Mouse (Mus musculus): ENCODE data around the gene Fgfr2. TPM values are rescaled to one million over a fixed set of nuclear protein-coding genes. Genes with fewer than 3 reads are reported as not detected.
A peak's percentile ranks its signal among the peaks of the same experiment; 100 is the strongest.
"Not testable (repeated sequence)": the region's sequence is repeated elsewhere in the genome, so short reads cannot be mapped to it uniquely, and the experiment has no call there.

Gene Fgfr2
- polyA plus RNA-seq, 1 experiment from 2014 or later, result 67.0 TPM

DNA sequence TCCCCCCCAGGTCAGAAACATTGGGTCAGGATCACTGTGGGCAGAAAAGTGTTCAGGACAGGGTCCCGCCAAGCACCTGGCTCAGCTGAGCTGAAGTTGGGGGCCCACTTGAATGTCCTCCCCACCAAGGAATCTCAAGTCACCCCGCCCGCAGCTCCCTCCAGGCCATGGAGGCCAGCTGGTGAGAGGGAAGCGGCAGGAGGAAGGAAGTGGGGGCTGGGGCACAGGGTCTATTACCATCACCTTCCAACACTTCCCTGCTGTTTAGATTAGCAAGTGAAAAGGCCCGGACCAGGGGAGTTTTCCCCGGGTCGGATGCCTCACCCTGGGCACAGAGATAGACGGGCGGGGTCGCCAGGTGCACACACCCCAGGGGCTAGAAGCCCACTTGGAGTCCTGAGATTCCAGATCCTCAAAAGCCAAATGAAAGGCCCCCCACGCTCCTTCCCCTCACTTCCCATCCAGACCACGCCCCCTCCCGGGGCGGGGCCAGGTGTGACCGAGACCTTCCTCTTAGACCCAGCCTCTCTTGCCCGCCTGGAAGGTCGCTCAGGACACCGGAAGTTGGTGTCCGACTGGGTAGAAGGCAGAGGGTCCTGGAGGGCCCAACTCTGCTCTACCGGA is 8.2 kb downstream of the Fgfr2 start:
- no peaks in the 10 kb centered on the region for H3K36me3 ChIP-seq
- 10% methylated on average over 20 of the region's 20 CpGs for WGBS
- peak overlapping the region; percentile 62 for H3K27ac ChIP-seq
- ATAC-seq, result peak; percentile 48; the same call in 1 of the 2 replicates
- 0 out of 2 replicates have a peak overlapping the region, but pooled peaks have one; percentile 2 for H3K9ac ChIP-seq
- peaks cover 63% of the 10 kb centered on the region for H3K4me1 ChIP-seq (replicated peaks)
- H3K4me3 ChIP-seq (replicated peaks), result peak overlapping the region; percentile 16; the same call in 1 of the 2 replicates
- no peaks in the 10 kb centered on the region for H3K9me3 ChIP-seq
- no peaks in the 10 kb centered on the region for H3K27me3 ChIP-seq (replicated peaks)
- H3K4me2 ChIP-seq (replicated peaks), result peak overlapping the region; percentile 55

DNA sequence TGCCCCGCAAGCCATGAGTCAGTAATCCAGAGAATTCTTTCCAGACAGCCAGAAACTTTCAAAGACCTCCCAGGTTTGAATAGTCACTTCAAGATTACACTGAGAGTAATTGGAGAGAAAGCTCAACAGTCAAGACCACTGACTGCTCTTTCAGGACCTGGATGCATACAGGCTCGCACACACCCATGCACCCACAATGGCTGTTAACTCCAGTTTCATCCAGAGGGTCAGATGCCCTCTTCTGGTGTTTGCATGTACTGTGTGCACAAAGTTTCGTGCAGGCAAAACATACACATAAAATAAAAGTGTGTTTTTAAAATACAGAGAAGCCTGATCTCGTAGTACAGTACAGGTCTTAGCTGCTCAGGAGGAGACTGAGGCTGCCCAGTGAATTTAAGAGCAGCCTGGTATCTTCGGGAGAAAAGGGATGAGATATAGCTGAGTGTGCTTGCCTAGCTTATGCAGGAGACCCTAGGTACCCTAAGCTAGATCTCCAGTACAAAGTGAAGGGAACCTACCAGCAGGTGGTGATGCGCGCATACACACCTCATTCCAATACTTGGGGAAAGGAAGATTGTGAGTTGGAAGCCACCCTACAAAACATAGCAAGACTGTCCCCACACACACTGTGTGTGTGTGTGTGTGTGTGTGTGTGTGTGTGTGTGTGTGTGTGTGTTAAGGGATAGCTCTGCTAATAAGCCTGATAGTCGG is 9.8 kb downstream of the Fgfr2 start:
- Histone ChIP-seq H3K27me3 (replicated peaks) (no peaks in the 10 kb centered on the region), H3K9me3 (no peaks in the 10 kb centered on the region), H3K27ac (peak overlapping the region; percentile 77), H3K36me3 (no peaks in the 10 kb centered on the region), H3K9ac (no peak overlapping the region), H3K4me1 (replicated peaks) (peaks cover 69% of the 10 kb centered on the region), H3K4me2 (replicated peaks) (peak overlapping the region; percentile 3; the same call in 1 of the 2 replicates), H3K4me3 (replicated peaks) (no peak overlapping the region)
- 69% methylated on average over 8 of the region's 8 CpGs for WGBS
- no peak for ATAC-seq

DNA sequence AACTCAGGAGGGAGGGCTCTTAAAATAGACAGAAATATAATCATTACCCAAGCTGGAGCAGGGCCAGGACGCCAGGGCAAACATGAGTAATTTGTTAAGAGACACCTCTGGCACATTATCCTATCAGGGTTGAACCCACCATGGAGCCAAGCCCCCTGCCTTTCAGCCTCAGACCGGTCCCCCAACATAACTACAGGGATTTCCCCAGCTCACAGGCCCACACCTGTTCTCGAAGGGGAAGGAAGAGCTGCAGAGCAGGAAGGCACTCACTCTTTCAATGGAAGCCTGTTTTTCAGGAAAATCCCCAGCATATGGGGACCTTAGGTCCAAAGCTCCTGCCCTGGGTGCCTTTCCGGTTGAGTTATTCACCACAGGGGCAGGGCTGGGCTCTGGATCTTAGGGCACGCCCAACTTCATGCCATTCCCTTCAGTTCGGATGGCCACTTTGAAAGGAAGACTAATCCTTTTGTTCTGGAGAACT is 10.8 kb downstream of the Fgfr2 start:
- Histone ChIP-seq H3K4me1 (replicated peaks) (peaks cover 64% of the 10 kb centered on the region), H3K9ac (no peak overlapping the region), H3K4me2 (replicated peaks) (peak overlapping the region; percentile 3; the same call in 1 of the 2 replicates), H3K36me3 (no peaks in the 10 kb centered on the region), H3K4me3 (replicated peaks) (no peak overlapping the region), H3K9me3 (no peaks in the 10 kb centered on the region), H3K27ac (peak overlapping the region; percentile 77), H3K27me3 (replicated peaks) (no peaks in the 10 kb centered on the region)
- peak; percentile 55 for ATAC-seq
- 31% methylated on average over 6 of the region's 6 CpGs for WGBS

DNA sequence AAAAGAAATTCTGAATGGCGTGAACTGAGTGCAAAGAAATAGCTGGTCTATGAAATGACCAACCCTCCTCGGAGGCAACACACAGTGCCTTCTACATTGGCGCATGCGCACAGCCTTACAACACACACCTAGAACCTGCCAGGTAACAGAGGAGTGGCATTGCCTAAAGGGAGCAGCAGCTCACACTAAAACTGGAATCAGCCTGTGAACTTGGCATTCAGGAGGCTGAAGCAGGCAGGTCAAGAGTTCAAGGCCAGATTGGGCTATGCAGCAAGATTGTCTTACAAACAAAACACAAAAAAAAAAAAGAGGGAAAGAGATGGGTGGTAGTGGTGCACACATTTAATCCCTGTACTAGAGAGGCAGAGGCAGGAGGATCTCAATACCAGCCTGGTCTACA is 13.7 kb downstream of the Fgfr2 start:
- H3K4me2 ChIP-seq (replicated peaks), result no peak overlapping the region
- 95% methylated on average over 4 of the region's 4 CpGs for WGBS
- peaks cover 49% of the 10 kb centered on the region for H3K4me1 ChIP-seq (replicated peaks)

DNA sequence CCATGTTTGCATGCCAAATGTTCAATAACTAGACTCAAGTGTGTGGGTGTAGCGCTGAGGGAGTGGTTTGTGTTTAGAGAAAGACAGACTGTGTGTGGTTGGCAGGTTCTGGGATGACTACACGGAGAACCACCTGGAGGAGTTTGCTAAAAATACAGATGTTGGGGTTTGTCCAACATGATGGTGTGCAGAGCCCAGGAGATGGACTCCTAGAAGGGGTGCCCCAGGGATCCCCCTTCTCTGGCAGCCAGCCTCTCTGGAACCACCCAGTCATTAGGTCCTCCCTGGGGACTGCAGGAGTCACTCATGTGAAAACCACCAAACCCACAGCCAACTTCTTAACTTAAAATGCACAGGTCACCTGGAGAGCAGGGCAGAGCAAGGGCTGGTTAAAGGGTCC is 14.5 kb downstream of the Fgfr2 start:
- H3K4me1 ChIP-seq (replicated peaks), result peaks cover 42% of the 10 kb centered on the region
- ATAC-seq, result no peak

More for the DNA sequence above, 13.7 kb downstream of the Fgfr2 start:
- Histone ChIP-seq H3K27ac (no peak overlapping the region), H3K9me3 (no peaks in the 10 kb centered on the region), H3K4me3 (replicated peaks) (no peak overlapping the region), H3K36me3 (no peaks in the 10 kb centered on the region), H3K9ac (no peak overlapping the region), H3K27me3 (replicated peaks) (no peaks in the 10 kb centered on the region)
- ATAC-seq, result no peak

DNA sequence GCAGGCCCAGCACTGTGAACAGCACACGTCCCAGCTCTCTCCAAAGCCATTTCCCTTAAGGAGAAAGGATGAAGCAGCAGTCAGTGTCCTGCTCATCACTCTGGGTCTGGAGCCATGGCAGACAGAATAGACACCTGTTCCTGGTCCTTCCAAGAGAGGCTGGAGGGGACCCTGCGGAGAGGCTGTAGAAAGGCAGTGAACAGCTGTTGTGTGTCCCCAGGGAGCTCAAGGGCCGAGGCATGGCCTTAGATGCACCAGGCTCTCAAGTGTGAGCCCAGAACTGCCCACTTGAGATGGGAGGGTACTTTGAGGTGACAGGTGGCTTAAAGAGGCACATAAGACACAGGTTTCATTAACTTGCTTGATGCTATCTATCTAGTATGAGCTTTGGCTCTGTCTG is 20.6 kb downstream of the Fgfr2 start:
- Histone ChIP-seq H3K4me3 (replicated peaks) (no peak overlapping the region), H3K4me2 (replicated peaks) (no peak overlapping the region), H3K9me3 (no peaks in the 10 kb centered on the region), H3K36me3 (no peaks in the 10 kb centered on the region), H3K9ac (no peak overlapping the region), H3K4me1 (replicated peaks) (peaks cover 28% of the 10 kb centered on the region), H3K27ac (no peak overlapping the region), H3K27me3 (replicated peaks) (no peaks in the 10 kb centered on the region)
- 62% methylated on average over 3 of the region's 3 CpGs for WGBS
- no peak for ATAC-seq

More for the DNA sequence above, 14.5 kb downstream of the Fgfr2 start:
- no peak overlapping the region for H3K27ac ChIP-seq
- WGBS, result 72% methylated on average over 2 of the region's 2 CpGs
- H3K27me3 ChIP-seq (replicated peaks), result no peaks in the 10 kb centered on the region
- no peaks in the 10 kb centered on the region for H3K9me3 ChIP-seq
- H3K9ac ChIP-seq, result no peak overlapping the region
- H3K4me2 ChIP-seq (replicated peaks), result no peak overlapping the region
- H3K4me3 ChIP-seq (replicated peaks), result no peak overlapping the region
- no peaks in the 10 kb centered on the region for H3K36me3 ChIP-seq

DNA sequence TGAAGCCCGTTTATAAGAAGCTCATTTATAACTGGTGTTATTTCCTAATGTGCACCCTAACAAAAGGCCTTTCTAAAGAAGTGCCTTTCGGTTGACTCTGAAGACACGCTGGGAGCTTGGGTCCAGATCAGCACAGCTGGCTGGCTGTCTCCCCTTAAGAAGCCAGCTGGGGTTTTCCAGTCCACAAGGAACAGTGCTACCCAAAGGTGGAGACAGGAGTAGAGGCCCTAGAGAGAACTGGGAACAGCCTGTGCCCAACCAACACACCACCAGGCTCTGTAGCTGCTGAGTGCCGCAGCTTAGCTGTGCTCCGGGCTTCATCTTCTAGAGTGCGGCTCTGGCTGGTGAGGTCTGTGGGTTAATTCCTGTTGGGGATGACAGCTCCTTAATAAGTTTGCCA is 22.1 kb downstream of the Fgfr2 start:
- H3K4me3 ChIP-seq (replicated peaks), result no peak overlapping the region
- no peak for ATAC-seq
- peaks cover 25% of the 10 kb centered on the region for H3K4me1 ChIP-seq (replicated peaks)
- H3K27ac ChIP-seq, result no peak overlapping the region
- H3K4me2 ChIP-seq (replicated peaks), result no peak overlapping the region
- 83% methylated on average over 6 of the region's 6 CpGs for WGBS
- H3K36me3 ChIP-seq, result no peaks in the 10 kb centered on the region
- H3K27me3 ChIP-seq (replicated peaks), result no peaks in the 10 kb centered on the region
- no peaks in the 10 kb centered on the region for H3K9me3 ChIP-seq
- no peak overlapping the region for H3K9ac ChIP-seq

DNA sequence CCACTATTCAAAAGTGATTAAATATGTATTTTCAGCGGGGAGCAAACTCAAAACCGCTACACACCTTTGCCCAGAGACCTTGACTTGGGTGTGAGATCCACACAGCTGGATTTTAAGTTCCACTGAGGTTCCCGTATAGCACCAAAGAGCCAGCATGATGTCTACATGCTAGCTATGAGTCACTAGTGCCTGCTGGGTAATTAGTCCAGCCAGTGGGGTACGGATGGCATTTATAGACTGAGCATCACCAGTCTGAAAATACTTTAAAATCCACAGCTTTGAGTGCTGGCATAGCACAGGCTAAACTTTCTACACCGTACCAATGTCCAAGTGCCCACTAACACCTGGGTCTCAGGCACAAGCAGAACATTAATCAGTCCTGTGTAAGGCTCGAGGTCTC is 23.0 kb downstream of the Fgfr2 start:
- ATAC-seq, result no peak
- H3K4me2 ChIP-seq (replicated peaks), result no peak overlapping the region
- H3K4me3 ChIP-seq (replicated peaks), result no peak overlapping the region
- H3K9ac ChIP-seq, result no peak overlapping the region
- no peaks in the 10 kb centered on the region for H3K36me3 ChIP-seq
- peaks cover 24% of the 10 kb centered on the region for H3K4me1 ChIP-seq (replicated peaks)
- WGBS, result 75% methylated on average over 6 of the region's 6 CpGs
- H3K27me3 ChIP-seq (replicated peaks), result no peaks in the 10 kb centered on the region
- H3K27ac ChIP-seq, result no peak overlapping the region
- H3K9me3 ChIP-seq, result no peaks in the 10 kb centered on the region

DNA sequence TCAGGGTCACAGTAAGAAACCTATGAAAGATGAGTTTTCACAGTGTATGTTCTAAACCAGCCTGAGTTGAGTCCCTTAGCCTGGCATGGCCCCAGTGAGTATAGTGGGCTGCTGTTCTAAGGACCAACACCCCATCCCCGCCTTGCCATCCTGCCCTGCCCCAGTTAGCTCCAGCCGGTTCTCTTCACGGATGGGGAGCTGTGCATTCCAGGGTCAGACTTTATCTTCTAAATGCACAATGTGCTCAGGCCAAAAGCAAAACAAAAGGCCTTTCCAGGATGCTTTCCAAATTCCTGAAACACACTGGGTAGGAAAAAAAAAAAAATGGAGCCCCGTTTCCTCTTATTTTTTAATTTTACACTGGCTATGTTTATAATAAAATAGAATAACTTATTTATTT is 23.9 kb downstream of the Fgfr2 start:
- no peak overlapping the region for H3K9ac ChIP-seq
- ATAC-seq, result no peak
- H3K27me3 ChIP-seq (replicated peaks), result no peaks in the 10 kb centered on the region
- no peaks in the 10 kb centered on the region for H3K36me3 ChIP-seq
- peaks cover 24% of the 10 kb centered on the region for H3K4me1 ChIP-seq (replicated peaks)
- no peaks in the 10 kb centered on the region for H3K9me3 ChIP-seq
- 0 out of 2 replicates have a peak overlapping the region, but pooled peaks have one; percentile 48 for H3K27ac ChIP-seq
- WGBS, result 39% methylated on average over 4 of the region's 4 CpGs
- no peak overlapping the region for H3K4me3 ChIP-seq (replicated peaks)
- H3K4me2 ChIP-seq (replicated peaks), result no peak overlapping the region

DNA sequence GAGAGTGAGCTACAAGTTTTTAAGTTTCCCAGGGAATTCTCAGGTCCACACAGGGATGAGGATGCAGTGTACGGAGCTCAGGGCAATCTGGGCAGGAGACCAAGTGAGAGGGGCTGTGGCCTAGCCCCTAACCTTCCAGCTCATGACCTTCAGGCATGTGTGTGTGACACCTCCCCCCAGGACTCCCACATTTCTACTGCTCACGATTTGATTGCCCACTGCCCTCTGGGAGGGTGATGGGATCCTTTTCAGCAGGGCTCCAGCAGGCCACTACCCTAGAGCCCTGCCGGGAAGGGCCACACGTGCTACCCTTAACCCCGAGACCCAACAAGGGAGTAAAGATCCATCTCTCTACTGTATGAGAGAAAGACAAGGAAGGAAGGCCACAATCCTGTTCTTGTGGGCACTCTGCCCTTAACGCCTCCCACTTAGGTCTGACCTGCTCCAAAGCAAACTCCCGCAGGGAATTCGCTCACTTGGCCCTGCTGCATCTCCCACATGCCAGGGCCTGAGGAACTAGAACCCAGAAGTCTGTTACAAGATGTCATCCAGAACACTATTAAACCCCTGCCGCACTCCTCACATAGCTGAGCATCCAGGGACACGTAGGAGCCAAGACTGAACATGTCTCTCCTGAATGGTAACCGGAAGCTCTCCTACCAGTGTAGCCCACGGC is 24.9 kb downstream of the Fgfr2 start:
- Histone ChIP-seq H3K9me3 (no peaks in the 10 kb centered on the region), H3K36me3 (0 out of 2 replicates have a peak, but pooled peaks cover 1% of the 10 kb centered on the region), H3K27ac (0 out of 2 replicates have a peak overlapping the region, but pooled peaks have one; percentile 48), H3K4me1 (replicated peaks) (peaks cover 24% of the 10 kb centered on the region), H3K9ac (no peak overlapping the region), H3K4me3 (replicated peaks) (no peak overlapping the region), H3K27me3 (replicated peaks) (no peaks in the 10 kb centered on the region), H3K4me2 (replicated peaks) (no peak overlapping the region)
- WGBS, result 82% methylated on average over 12 of the region's 12 CpGs
- no peak for ATAC-seq

DNA sequence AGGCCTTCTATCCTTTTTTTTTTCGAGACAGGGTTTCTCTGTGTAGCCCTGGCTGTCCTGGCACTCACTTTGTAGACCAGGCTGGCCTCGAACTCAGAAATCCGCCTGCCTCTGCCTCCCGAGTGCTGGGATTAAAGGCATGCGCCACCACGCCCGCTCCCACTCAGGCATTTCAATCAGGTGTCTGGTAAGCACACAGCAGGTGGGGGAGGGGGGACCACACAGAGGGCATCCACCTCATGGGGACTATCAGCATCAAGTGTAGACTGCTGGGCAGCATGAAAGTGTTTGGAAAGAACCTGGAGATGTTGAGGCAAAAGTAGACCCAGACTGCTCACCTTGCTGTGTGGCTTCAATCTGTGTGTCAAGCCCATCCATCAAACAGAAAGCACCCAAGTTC is 27.5 kb downstream of the Fgfr2 start:
- not testable (repeated sequence) for ATAC-seq; H3K27me3 ChIP-seq (replicated peaks); H3K27ac ChIP-seq; H3K9me3 ChIP-seq; H3K4me3 ChIP-seq (replicated peaks); H3K36me3 ChIP-seq; H3K9ac ChIP-seq; H3K4me2 ChIP-seq (replicated peaks)
- H3K4me1 ChIP-seq (replicated peaks), result peaks cover 22% of the 10 kb centered on the region
- 88% methylated on average over 7 of the region's 7 CpGs for WGBS

DNA sequence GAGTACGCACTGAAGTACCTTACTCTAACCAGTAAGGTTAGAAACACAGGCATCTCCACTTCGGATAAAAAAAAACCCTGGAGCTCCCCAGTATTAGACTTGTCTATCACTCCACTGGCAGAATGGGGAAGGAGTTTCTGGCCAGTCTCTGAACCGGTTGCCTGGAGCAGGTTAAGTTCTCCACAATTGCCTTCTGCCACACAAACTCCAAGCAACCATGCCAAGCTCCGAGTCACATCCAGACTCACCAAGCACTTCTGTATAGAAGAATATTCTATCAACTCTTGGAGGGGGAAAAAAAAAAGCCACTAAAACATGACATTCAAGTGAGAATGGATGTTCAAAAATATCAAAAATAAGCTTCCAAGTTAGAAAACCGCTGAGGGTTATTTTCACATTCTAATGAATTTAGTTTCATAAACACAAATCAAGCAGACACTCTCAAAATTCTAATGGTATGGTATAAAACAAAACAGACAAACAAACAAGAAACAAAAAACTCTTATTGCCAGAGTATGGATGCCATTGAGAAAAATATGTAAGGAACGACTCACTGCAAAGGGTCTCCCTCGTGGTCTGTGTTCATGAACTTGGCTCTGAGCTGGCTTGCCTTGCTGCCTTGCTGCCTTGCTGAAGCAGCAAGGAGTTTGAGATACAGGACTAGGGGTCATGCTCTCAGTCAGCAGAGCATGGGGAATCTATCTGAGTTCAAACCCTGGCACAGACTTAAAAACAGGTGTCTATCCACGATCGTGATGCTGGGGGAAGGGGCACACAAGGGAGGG is 28.2 kb downstream of the Fgfr2 start:
- Histone ChIP-seq H3K9me3 (no peaks in the 10 kb centered on the region), H3K27ac (no peak overlapping the region), H3K4me1 (replicated peaks) (peaks cover 22% of the 10 kb centered on the region), H3K4me2 (replicated peaks) (no peak overlapping the region), H3K36me3 (0 out of 2 replicates have a peak, but pooled peaks cover 5% of the 10 kb centered on the region), H3K27me3 (replicated peaks) (no peaks in the 10 kb centered on the region), H3K4me3 (replicated peaks) (no peak overlapping the region), H3K9ac (no peak overlapping the region)
- WGBS, result 79% methylated on average over 9 of the region's 9 CpGs
- ATAC-seq, result no peak
